Mouse (Mus musculus) adrenal gland, postnatal 4 days (tissue): ENCODE results near the gene Tbl3. TPM values are rescaled to one million over a fixed set of nuclear protein-coding genes. Genes with fewer than 3 reads are reported as not detected.

Experiments
- DNase-seq, 2 experiments: peaks; one replicate each; pipeline ENCODE4 v3.0.0; 2021 to 2022; ENCODE audit warnings: low spot score in 2 of 2, mixed read lengths in 2 of 2
- long read RNA-seq, 2 experiments: library from polyadenylated mRNA; stranded (forward); transcript quantifications; one replicate each; pipeline ENCODE4 v2.0.0; 2021
- total RNA-seq, 2 experiments: library from RNA; stranded (reverse); gene quantifications; 2 replicates each; pipeline ENCODE4 v1.2.3; 2021

Gene Tbl3
- total RNA-seq: 10 to 100 TPM; 37.8 to 40.9 TPM
- long read RNA-seq, experiment 1, full-length matches to known transcripts: 36 of 47 reads
- long read RNA-seq, experiment 1, partial matches to known transcripts: 3 of 47 reads
- long read RNA-seq, experiment 1, other reads (novel, unspliced or antisense): 8 of 47 reads
- long read RNA-seq, experiment 2, full-length matches to known transcripts: 84 of 105 reads
- long read RNA-seq, experiment 2, partial matches to known transcripts: 3 of 105 reads
- long read RNA-seq, experiment 2, other reads (novel, unspliced or antisense): 18 of 105 reads

DNA sequence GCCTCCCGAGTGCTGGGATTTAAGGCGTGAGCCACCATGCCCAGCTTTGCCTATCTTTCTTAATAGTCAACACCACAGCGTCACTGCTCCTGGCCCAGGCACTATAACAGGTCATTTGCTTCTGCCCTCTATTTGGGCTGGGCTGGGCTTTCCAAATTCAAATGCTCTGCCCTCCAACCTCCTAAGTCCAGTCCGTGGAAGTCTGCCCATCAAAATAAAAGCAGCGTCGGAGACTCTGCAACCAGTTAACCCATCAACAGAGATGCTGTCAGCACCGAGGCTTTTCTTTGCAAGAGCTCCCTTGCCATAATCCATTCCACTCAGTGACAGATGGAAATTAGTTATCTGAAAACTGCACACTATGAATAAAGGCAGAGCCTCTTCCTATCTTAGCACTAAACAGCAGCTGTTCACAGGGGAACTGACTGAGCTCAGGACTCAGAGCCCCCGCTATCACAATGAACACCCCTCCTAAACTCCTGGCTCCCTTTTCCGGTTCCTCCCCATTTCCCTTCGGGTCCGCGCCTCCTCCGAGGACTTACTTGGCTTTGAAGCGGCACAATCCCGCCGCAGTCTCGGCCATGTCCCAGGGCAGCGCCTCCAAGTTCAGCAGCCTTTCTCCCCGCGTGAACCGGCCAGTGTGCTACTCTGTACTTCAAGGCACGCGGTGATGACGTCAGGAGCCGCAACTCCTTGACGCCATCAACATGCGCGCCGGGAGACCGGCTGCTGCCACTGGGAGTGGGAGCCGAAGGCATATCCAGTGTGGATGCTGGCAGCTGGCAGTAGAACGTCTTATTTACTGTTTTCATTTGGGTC is at the start of gene Tbl3:
Tbl3 (minus strand) TSS at position 679 of the 819 bp plus-strand sequence.
- DNase-seq: peak; percentile 84

DNA sequence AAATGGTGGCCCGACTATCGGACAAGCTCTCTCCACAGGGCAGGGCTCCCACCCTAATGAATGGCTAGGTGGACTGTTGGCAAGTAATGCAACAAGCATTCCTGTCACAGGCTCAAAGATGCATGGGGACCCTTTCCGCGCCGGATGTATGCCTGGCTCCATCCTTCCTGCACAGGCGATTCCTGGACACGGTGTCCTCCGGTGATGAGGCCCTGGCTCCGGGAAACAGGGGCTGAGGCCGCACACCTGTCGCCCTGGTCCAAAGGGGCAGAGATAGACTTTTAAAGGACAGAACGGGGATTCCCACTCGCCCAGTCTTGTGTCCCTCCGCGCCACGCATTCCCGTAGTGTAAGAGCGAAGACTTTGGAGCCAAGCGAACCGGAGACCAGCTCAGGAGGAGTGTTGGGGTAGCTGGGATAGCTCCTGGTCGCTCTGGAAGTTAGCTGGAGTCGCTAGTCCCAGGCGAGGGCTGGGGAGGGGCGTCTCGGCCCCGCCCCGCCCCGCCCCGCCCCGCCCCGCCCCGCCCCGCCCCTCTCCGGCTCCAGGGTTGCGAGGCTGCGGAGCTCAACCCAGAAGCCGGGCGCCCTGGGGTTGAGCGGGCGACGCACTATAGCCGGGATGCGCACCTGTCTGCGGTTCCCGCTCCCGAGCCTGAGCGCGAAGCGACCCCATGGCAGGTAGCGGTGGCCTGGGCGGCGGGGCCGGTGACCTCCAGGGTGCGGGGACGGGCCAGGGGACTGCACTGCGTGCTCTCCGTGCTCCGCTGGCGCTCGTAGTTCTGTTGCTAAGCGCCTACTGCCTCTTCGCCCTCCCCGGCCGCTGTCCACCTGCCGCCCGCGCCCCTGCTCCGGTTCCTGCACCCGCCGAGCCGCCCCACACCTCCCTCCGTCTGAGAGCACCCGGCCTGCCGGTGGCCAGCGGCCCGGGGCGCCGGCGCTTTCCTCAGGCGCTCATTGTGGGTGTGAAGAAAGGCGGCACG is 45.2 kb upstream of the Tbl3 start, which contains the start of gene Hs3st6:
Hs3st6 (plus strand) TSS at position 574 of the 980 bp plus-strand sequence.
- no peak for DNase-seq

DNA sequence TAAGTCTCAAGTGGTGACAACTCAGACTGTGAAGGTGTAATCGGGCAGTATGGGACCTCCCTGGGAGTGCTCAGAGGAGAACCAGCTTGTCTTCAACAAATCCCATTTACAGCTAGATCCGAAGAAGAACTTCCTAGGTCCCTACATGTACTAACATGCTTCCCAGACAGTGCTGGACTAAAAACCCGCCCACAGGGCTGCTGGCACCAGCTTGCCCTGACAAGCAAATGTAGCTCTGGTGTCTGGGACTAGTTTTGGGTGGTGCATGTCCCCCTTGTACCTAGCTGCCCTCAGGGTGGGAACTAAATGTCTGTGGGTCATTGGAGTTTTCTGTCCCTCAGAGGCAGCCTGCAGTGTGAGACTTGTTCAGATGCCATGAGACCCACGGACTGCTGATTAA is 44.1 kb upstream of the Tbl3 start:
- no peak for DNase-seq

DNA sequence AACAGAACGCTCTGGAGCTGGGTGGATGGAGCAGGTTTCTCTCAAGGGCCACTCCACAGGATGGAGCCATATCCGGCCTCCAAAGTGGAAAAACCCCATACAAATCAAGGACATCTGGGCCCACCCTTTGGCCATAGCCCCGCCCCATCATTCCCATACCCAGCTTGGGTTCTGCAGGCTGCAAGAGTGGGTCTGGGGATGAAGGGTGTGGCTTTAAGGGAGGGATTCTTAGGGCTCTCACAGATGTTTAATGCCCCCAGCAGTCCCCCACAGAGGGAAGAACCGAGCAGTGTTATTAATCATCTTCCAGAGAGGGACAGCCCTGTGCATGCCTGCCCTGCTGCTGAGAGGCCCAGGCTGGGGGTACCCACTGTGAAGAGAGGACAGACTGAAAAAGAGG is 39.5 kb upstream of the Tbl3 start:
- no peak for DNase-seq

DNA sequence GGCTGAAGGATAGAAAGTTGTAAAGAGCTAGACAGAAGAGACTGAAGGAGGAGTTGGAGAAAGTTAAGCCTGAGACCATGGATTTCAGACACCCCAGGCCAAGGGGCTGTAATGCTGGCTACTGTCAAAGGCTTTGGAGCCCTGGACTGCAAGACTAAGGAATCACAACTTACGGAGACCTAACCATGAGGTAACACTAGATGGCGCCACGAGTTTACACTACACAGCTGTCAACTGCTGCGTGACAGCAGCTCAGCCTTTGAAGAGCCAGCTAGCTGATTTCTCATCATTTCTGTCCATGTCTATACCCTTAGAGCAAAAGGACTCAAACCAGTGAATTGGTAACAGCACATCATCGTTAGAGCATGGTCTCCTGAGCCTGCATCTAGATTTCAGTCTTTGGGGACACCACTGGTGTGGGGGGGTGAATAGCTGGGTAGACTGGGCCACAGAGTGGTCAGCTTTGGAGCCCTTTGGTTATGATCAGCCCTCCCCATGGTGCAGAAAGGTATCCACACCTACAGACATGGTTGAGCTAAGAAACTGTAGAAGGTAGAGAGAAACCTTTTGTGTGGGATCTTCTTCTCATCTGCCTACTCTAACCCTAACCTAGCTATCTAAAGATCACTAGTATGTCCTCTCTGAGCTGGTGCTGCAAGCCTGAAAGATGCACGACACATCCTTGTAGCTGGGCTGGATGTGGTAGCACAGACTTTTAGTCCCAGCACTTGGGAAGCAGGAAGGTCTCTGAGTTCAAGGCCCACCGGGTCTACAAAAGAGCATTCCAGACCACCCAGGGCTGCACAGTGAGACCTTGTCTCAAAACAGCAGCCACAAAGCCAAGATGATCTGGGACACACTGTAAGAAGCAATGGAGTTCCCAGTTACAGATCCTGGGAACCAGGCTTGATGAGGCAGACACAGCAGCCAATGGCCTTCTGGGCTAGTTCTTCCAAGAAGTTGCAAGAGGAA is 38.4 kb upstream of the Tbl3 start:
- peak; percentile 57 to 71 for DNase-seq

DNA sequence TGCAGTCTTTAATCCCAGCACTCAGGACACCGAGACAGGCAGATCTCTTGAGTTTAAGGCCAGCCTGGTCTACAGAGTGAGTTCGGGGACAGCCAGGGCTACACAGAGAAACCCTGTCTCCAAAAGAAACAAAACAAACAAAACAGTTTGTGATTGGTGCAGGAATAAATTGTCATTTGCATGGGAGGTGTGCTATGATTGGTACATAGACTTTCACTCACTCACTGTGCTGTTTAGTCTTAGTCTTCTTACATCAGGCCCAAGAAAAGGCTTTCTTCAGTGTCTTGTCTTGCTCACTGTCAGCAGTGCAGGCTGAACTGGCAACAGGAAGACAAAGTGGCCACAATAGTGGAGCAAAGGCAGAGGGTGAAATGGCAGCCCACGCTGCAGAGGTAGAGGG is 36.9 kb upstream of the Tbl3 start:
- no peak for DNase-seq

DNA sequence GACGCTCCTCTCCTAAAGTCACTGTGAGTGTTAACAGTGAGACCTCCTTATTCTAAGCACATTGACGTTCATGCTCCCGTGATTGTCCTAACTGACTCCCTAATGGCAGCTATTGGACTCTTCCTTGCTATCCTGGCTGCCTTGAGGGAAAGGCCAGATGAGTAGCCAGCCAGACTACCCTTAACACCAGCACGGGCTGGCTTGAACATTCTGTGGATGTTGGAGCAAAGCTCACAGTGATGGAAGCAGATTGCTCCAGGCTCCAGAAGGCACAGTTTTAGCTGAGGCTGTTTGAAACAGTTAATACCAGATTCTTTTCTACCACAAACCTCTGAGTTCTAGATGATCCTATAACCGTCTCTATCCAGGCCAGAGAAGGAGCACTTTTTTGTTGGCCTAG is 36.4 kb upstream of the Tbl3 start:
- no peak for DNase-seq

DNA sequence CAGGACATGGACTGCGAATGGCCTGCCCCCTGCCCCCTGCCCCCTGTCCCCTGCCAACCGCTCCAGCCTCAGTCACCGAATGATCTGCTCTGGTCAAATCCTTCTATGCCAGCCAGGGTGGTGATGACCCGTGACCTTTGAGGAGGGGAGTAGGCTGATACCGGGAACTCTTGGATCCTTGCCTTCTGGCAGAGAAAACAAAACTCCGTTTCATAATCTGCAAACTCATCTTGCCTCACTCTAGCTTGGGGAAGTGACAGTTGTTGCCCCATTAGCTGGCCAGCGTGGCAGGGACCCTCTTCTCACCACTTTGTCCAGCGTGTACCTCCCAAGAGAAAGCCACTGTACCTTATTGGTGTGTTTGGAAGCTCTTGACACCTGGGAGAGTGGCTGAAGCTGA is 34.8 kb upstream of the Tbl3 start:
- DNase-seq: no peak

DNA sequence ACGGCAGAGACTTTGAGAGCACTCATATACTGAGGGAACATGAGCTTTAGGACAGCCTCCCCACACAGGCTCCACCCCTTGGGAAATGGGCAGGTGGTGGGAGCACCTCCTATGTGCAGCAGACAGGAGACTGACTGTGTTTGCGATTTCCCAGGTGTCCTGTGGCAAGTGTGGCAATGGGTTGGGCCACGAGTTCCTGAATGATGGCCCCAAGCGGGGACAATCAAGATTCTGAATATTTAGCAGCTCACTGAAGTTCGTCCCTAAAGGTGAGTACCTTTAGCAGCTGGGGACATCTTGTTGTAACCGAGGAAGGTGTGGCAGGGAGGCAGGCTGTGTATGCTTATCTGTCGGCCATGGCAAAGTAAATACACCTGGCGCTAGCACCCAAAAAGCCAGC is 32.5 kb upstream of the Tbl3 start:
- no peak for DNase-seq

DNA sequence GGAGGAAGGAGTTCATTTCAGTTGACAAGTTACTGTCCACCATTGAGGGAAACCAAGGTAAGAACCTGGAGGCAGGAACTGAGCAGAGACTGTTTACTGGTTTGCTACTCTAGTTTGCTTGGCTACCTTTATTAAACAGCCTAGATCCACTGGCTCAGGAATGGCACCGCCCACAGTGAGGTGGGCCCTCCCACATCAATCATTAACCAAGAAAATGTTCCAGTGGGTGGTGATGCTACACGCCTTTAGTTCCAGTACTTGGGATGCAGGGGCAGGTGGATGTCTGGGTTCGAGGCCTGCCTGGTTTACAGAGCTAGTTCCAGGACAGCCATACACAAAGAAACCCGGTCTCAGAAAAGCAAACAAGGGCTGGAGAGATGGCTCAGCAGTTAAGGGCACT is 30.8 kb upstream of the Tbl3 start:
- DNase-seq: no peak

DNA sequence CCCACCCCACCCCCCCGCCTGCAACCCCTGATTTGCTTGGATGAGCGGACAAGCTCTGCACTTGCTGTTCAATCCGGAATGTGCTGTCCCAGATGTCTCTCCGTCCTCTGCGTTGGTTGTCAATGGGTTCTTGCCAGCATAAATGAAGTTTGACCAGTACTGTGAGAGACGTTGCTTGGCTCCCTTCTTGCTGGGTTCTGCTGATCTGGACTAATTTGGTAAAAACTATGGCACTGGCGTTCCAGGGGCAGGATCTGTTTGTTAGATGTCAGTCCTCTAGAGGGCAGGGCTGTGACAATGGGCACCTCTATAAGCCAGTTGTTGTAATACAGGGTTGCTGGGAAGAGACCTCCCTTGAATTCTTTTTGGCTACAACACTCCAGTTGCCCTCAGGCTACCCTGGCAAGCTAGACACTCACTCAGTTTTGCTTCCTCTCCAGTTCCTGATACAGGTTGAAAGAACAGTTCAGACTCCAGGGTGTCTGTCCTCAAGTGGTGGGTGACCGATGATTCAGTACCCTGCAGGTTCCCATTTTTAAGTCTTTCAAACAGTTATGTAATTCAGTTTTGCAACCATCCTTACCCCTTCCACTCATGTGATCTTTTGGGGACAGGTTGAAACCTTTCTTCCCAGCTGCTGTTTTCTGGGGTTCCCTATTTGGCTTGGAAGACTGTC is 29.8 kb upstream of the Tbl3 start:
- DNase-seq: no peak

DNA sequence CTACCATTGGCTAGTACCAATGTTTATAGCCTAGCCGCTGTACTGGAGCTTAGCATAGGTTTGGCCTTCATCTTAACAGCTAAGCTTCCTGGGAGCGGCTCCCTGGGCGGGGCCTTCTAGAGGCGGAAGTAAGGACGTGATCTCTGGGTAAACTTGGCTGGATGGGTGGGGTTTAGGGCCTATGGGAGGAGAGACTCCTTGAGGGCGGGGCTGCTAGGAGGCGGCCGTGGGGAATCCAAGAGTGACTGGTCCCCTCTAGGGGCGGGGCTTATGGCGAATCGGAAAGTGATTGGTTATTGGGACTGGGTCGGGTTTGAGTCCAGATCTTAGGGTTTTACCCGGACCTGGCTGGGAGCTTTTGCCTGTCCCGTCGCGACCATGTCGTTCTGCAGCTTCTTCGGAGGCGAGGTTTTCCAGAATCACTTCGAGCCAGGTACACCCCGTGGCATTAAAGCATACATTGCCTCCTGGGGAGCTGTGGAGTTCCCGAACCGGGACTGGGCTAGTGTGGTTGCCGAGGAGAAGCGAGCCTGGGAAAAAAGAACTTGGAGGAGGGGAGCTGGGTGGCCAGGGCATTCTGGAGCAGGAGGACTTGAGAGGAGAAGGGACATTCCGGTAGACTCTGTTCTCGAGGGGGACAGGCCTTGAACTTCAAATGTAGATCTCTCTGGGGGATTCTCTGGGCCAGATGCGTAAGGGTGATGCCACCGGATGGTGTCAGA is 29.0 kb upstream of the Tbl3 start, which contains the start of gene Msrb1:
Msrb1 (plus strand) TSS at position 313 of the 722 bp plus-strand sequence.
- DNase-seq: peak; percentile 71 to 93

DNA sequence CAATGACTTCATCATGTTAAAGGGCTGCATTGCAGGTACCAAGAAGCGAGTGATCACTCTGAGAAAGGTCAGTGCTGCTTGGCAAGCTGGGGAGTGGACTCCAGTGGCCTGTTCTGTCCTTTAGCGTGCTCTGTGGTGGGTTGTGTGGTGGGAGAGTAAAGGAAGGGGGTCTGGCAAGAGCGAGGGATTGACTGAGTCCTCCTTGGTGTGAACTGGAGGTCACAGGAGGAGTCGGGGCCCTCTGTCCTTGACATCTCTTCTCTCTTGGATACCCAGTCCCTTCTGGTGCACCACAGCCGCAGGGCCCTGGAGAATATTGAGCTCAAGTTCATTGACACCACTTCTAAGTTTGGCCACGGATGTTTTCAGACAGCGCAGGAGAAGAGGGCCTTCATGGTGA is 28.0 kb upstream of the Tbl3 start:
- no peak for DNase-seq

DNA sequence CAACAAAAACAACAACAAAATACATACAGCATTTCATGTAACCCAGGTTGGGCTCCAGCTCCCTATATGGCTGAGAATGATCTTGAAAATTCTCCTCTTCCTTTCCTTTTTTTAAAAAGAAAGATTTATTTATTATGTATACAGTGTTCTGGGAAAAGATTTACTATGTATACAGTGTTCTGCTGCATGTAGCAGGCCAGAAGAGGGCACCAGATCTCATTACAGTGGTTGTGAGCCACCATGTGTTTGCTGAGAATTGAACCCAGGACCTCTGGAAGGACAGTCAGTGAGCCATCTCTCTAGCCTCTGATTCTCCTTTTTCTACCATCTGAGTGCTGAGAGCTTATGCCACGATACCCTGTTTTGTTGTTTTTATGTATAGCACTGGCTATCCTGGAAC is 27.1 kb upstream of the Tbl3 start:
- DNase-seq: no peak

DNA sequence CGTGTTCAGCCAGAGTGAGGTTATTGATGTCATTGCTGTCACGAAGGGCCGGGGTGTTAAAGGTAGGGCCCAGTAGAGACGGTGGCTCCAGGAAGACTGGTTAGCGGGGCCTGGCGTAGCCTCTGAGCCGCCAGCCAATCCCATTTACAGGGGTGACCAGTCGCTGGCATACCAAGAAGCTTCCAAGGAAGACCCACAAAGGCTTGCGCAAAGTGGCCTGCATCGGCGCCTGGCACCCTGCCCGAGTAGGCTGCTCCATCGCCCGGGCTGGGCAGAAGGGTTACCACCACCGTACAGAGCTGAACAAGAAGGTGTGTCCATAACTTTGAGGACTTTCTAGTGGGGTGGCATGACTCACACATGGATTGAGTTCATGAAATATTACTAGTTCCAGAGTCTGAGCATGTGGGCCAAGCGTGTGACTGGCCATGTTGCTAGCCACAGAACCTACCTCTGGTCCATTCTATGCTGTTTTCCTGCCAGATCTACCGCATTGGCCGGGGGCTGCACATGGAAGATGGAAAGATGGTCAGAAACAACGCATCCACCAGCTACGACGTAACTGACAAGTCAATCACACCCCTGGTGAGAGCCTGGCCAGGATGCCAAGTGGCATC is 26.1 kb upstream of the Tbl3 start:
- DNase-seq: no peak

DNA sequence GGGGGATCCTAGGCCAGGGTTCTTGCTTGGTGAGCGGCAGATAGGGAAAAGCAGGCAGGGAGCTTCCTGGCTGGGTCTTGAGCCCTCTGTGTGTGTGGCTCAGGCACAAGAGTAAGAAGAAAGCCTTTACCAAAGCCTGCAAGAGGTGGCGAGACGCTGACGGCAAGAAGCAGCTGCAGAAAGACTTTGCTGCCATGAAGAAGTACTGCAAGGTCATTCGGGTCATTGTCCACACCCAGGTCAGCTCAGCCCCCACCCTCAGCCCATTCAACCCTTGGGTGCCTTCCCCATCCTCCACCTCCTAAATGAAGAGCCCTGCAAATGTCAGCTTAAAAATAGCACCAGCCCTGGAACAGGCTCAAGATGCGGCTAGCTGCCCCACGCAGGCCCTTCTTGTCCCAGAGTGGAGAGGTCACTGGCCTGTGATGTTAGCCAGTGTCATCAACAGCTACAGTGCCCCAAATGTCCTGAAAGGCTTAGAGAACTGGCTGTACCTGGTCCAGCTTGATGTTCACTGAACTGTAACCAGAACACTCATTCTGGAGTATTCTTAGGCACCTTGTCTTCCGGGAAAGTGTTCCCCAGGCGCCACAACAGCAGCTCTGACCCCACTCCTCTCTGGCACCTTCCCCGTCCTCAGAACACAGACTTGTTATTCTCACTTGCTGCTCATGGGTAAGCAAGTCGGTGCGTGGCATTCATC is 24.9 kb upstream of the Tbl3 start:
- DNase-seq: no peak

DNA sequence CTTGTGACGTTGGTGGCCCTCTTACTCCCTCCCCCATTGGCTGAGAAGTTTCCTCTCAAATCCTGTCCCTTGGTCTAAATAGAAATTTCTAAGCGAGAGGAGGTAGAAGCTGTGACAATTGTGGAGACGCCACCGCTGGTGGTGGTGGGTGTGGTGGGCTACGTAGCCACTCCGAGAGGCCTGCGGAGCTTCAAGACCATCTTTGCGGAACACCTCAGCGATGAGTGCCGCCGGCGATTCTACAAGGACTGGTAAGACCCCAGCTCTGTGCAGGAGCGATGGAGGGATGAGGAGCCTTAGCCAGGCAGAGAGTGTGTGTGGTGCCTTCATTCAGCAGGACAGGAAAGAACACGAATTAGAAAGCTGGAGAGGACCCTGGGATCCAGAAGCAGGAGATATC is 23.3 kb upstream of the Tbl3 start:
- DNase-seq: no peak

DNA sequence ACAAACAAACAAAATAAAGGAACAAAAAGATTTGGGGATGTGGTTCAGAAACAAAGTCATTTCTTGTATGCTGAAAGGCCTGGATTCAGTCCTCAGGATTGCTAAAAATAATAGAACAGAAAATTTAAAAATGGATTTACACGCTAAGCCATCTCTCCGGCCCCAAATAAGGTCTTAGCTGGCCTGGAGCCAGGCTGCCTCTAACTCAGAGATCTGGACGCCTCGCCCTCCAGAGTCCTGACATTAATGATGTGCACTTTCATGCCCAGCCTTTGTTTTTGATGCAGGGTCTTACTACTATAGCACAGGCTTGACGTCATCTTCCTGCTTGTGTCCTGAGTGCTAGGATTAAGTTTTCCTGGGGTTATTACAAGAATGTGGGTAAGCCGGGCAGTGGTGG is 21.6 kb upstream of the Tbl3 start:
- no peak for DNase-seq
